ENCODE assay signal across 8 mouse cellular contexts in genomic region chr2:122765794-122766145, GRCm38 (mm10). TPM values are rescaled to one million over a fixed set of nuclear protein-coding genes. Genes with fewer than 3 reads are reported as not detected.
A peak's percentile ranks its signal among the peaks of the same experiment; 100 is the strongest.
DNase-seq lines count a peak whose midpoint lies in the region; ATAC-seq and TF ChIP-seq lines count a peak whose summit lies in the region.

No protein-coding gene starts in this region.

- no peak for TF ChIP-seq POLR2A in cortical plate, adult 2 months (IDR thresholded peaks at IDR 0.05; ENCODE audit: extremely low read depth, insufficient read depth, low read length)
- TF ChIP-seq POLR2A in myocyte (IDR thresholded peaks at IDR 0.05; ENCODE audit: insufficient read length, low read depth), result no peak

- H3ac ChIP-seq in myocyte (ENCODE audit: control insufficient read depth, insufficient read length), result no peak overlapping the region

- H3K4me2 ChIP-seq in hindbrain, postnatal 0 days (ENCODE audit: low read depth, low read length), result peak overlapping the region; percentile 95
- peak overlapping the region; percentile 75 for H3K4me2 ChIP-seq in myocyte (ENCODE audit: low read depth)

- peak overlapping the region; percentile 63 for H3K4me3 ChIP-seq in layer of hippocampus, adult 2 months
- H3K4me3 ChIP-seq in cortical plate, adult 2 months (ENCODE audit: insufficient read depth, low read length), result peak overlapping the region; percentile 32
- H3K4me3 ChIP-seq in hindbrain, postnatal 0 days (ENCODE audit: low read length), result peak overlapping the region; percentile 48
- H3K4me3 ChIP-seq in myocyte, result peak overlapping the region; percentile 25

- H3K9me3 ChIP-seq in hindbrain, postnatal 0 days (ENCODE audit: low read length), result no peaks in the 10 kb centered on the region

- WGBS in hindbrain, postnatal 0 days, result 45% methylated on average over 3 of the region's 3 CpGs

- peak overlapping the region; percentile 74; the same call in 1 of the 2 replicates for H3K27ac ChIP-seq in layer of hippocampus, adult 2 months
- H3K27ac ChIP-seq in cortical plate, adult 2 months (ENCODE audit: insufficient read depth, low read length), result no peak overlapping the region
- no peak overlapping the region for H3K27ac ChIP-seq in hindbrain, postnatal 0 days

- H3K36me3 ChIP-seq in hindbrain, postnatal 0 days (ENCODE audit: insufficient read depth, low read length), result no peaks in the 10 kb centered on the region
- H3K36me3 ChIP-seq in myocyte (ENCODE audit: control insufficient read depth, insufficient read depth), result no peaks in the 10 kb centered on the region

- TF ChIP-seq CTCF in layer of hippocampus, adult 2 months (conservative IDR thresholded peaks at IDR 0.05), result no peak
- no peak for TF ChIP-seq CTCF in cortical plate, adult 2 months (IDR thresholded peaks at IDR 0.05; ENCODE audit: extremely low read depth, insufficient read depth, low read length)
- no peak for TF ChIP-seq CTCF in hindbrain, postnatal 0 days (IDR thresholded peaks at IDR 0.05; ENCODE audit: low read depth)

- H3K4me1 ChIP-seq in cortical plate, adult 2 months (ENCODE audit: control insufficient read depth, insufficient read depth, low read length), result no peaks in the 10 kb centered on the region
- no peaks in the 10 kb centered on the region for H3K4me1 ChIP-seq in hindbrain, postnatal 0 days (ENCODE audit: insufficient read depth, low read length)

- no peak for DNase-seq in layer of hippocampus, adult 2 months (ENCODE audit: low spot score in 2 of 2)
- DNase-seq in layer of hippocampus, postnatal 10 days (ENCODE audit: low spot score in 2 of 2), result no peak
- no peak for DNase-seq in hindbrain, postnatal 0 days (ENCODE audit: low spot score)
- DNase-seq in adrenal gland, postnatal 36 days, result no peak
- no peak for DNase-seq in frontal cortex, postnatal 36 days (ENCODE audit: low spot score in 2 of 2)

- H3K79me2 ChIP-seq in myocyte (ENCODE audit: control insufficient read depth, insufficient read depth), result no peaks in the 10 kb centered on the region

- H3K9ac ChIP-seq in hindbrain, postnatal 0 days (replicated peaks; ENCODE audit: low read length), result 0 out of 2 replicates have a peak overlapping the region, but pooled peaks have one; percentile 47

- peaks cover 3% of the 10 kb centered on the region; the same call in 1 of the 2 replicates for H3K27me3 ChIP-seq in hindbrain, postnatal 0 days (ENCODE audit: insufficient read depth, low read length)
- no peaks in the 10 kb centered on the region for H3K27me3 ChIP-seq in myocyte (ENCODE audit: control insufficient read depth, insufficient read depth, insufficient read length)

- no peak for ATAC-seq in hindbrain, postnatal 0 days
- ATAC-seq in erythroid progenitor cell, adult 5-6 weeks (replicated peaks; ENCODE audit: low FRiP score, poor library complexity, severe bottlenecking), result no peak

TF ChIP-seq in myocyte, 11 proteins besides CTCF, POLR2A, EP300 and RAD21:
- TF ChIP-seq E2F4 (IDR thresholded peaks at IDR 0.05; ENCODE audit: insufficient read depth) (no peak), REST (IDR thresholded peaks at IDR 0.05; ENCODE audit: insufficient read depth, insufficient read length) (no peak), TCF3 (IDR thresholded peaks at IDR 0.05; ENCODE audit: insufficient read length, low read depth) (no peak), TCF12 (IDR thresholded peaks at IDR 0.05; ENCODE audit: insufficient read depth, poor library complexity, severe bottlenecking) (no peak), POLR2AphosphoS2 (IDR thresholded peaks at IDR 0.05; ENCODE audit: insufficient read length, low read depth) (no peak)

RNA-seq across cellular contexts. Expression of gene Sqor, which starts 0.7 kb away (rescaled TPM):
- 1 to 10 TPM; 4.3 to 5.5 TPM for total RNA-seq in layer of hippocampus, adult 2 months (2021)
- total RNA-seq in layer of hippocampus, postnatal 10 days (2021), result 1 to 10 TPM; 3.4 to 6.9 TPM
- 6.6 and 7.6 TPM in 2 replicates for polyA plus RNA-seq in cortical plate, adult 2 months (2012; rRNA removed)
- total RNA-seq in hindbrain, postnatal 0 days (2014; rRNA removed), result 2.9 and 3.2 TPM in 2 replicates
- polyA plus RNA-seq in hindbrain, postnatal 0 days (2015; fragmentation: Nextera tagmentation; extraction: Ambion mirVana), result 4.4 and 5.7 TPM in 2 replicates
- polyA plus RNA-seq in myocyte (2012; fragmentation: generic; extraction: Trizol), result 6.9 TPM
- total RNA-seq in adrenal gland, postnatal 36 days (2021), result 10 to 100 TPM; 57.2 to 63.0 TPM
- 19.1 and 28.9 TPM in 2 replicates for total RNA-seq in erythroid progenitor cell, adult 5-6 weeks (2015; ENCODE audit: low replicate concordance)
- total RNA-seq in erythroid progenitor cell, adult 5-6 weeks (2017; ENCODE audit: low replicate concordance), result 23.1 and 24.3 TPM in 2 replicates

RNA-seq across cellular contexts. Expression of gene Bloc1s6, which starts 27.5 kb away (rescaled TPM):
- total RNA-seq in layer of hippocampus, adult 2 months (2021), result 10 to 100 TPM; 19.5 to 24.8 TPM
- total RNA-seq in layer of hippocampus, postnatal 10 days (2021), result 10 to 100 TPM; 32.0 to 36.3 TPM
- 35.9 and 36.7 TPM in 2 replicates for polyA plus RNA-seq in cortical plate, adult 2 months (2012; rRNA removed)
- total RNA-seq in hindbrain, postnatal 0 days (2014; rRNA removed), result 75.4 and 138 TPM in 2 replicates
- 94.1 and 97.3 TPM in 2 replicates for polyA plus RNA-seq in hindbrain, postnatal 0 days (2015; fragmentation: Nextera tagmentation; extraction: Ambion mirVana)
- 16.0 TPM for polyA plus RNA-seq in myocyte (2012; fragmentation: generic; extraction: Trizol)
- 10 to 100 TPM; 24.5 to 29.8 TPM for total RNA-seq in adrenal gland, postnatal 36 days (2021)
- 5.8 and 6.7 TPM in 2 replicates for total RNA-seq in erythroid progenitor cell, adult 5-6 weeks (2015; ENCODE audit: low replicate concordance)
- 8.6 and 29.0 TPM in 2 replicates for total RNA-seq in erythroid progenitor cell, adult 5-6 weeks (2017; ENCODE audit: low replicate concordance)
